Mouse (Mus musculus): ENCODE results near the gene Sgcd. TPM values are rescaled to one million over a fixed set of nuclear protein-coding genes. Genes with fewer than 3 reads are reported as not detected.

Sgcd gene
- polyA plus RNA-seq, 1 experiment = 7.2 TPM

GRCm38 (mm10) chr11:47389327-47389726 is 599.4 kb downstream of the Sgcd start:
- no peaks in the 10 kb centered on the region for H3K27me3 ChIP-seq (ENCODE audit: control insufficient read depth, insufficient read depth, insufficient read length)
- H3K36me3 ChIP-seq (ENCODE audit: control insufficient read depth, insufficient read depth) = no peaks in the 10 kb centered on the region
- H3ac ChIP-seq (ENCODE audit: control insufficient read depth, insufficient read length) = no peak overlapping the region
- no peak overlapping the region for H3K4me3 ChIP-seq
- TF ChIP-seq TCF3 (IDR thresholded peaks at IDR 0.05; ENCODE audit: insufficient read length, low read depth) (no peak), MYOG (IDR thresholded peaks at IDR 0.05; ENCODE audit: control insufficient read depth in 1 of 3, insufficient read depth in 1 of 3, insufficient read length in 2 of 3, low read depth in 2 of 3) (no peak), MAX (IDR thresholded peaks at IDR 0.05; ENCODE audit: low read depth) (no peak), USF1 (IDR thresholded peaks at IDR 0.05; ENCODE audit: low read depth) (no peak), POLR2A (IDR thresholded peaks at IDR 0.05; ENCODE audit: insufficient read length, low read depth) (no peak), TCF12 (IDR thresholded peaks at IDR 0.05; ENCODE audit: insufficient read depth, poor library complexity, severe bottlenecking) (no peak), SRF (IDR thresholded peaks at IDR 0.05; ENCODE audit: control insufficient read depth, insufficient read length, low read depth) (no peak), REST (IDR thresholded peaks at IDR 0.05; ENCODE audit: insufficient read depth, insufficient read length) (no peak), E2F4 (IDR thresholded peaks at IDR 0.05; ENCODE audit: insufficient read depth) (no peak), CEBPB (IDR thresholded peaks at IDR 0.05; ENCODE audit: insufficient read depth, poor library complexity, severe bottlenecking) (no peak)
- no peak overlapping the region for H3K4me2 ChIP-seq (ENCODE audit: low read depth)
- H3K79me2 ChIP-seq (ENCODE audit: control insufficient read depth, insufficient read depth) = no peaks in the 10 kb centered on the region

GRCm38 (mm10) chr11:47387726-47388125 is 601.0 kb downstream of the Sgcd start:
- Histone ChIP-seq H3K27me3 (ENCODE audit: control insufficient read depth, insufficient read depth, insufficient read length) (no peaks in the 10 kb centered on the region), H3K79me2 (ENCODE audit: control insufficient read depth, insufficient read depth) (no peaks in the 10 kb centered on the region), H3ac (ENCODE audit: control insufficient read depth, insufficient read length) (no peak overlapping the region)

GRCm38 (mm10) chr11:47386136-47386535 is 602.6 kb downstream of the Sgcd start:
- no peaks in the 10 kb centered on the region for H3K27me3 ChIP-seq (ENCODE audit: control insufficient read depth, insufficient read depth, insufficient read length)
- no peak overlapping the region for H3K4me2 ChIP-seq (ENCODE audit: low read depth)
- TF ChIP-seq TCF3 (IDR thresholded peaks at IDR 0.05; ENCODE audit: insufficient read length, low read depth) (no peak), REST (IDR thresholded peaks at IDR 0.05; ENCODE audit: insufficient read depth, insufficient read length) (no peak), USF1 (IDR thresholded peaks at IDR 0.05; ENCODE audit: low read depth) (no peak), POLR2AphosphoS2 (IDR thresholded peaks at IDR 0.05; ENCODE audit: insufficient read length, low read depth) (no peak)

More at GRCm38 (mm10) chr11:47387726-47388125, 601.0 kb downstream of the Sgcd start:
- H3K4me3 ChIP-seq = no peak overlapping the region
- no peak overlapping the region for H3K4me2 ChIP-seq (ENCODE audit: low read depth)
- no peak for TF ChIP-seq MYOG (IDR thresholded peaks at IDR 0.05; ENCODE audit: control insufficient read depth in 1 of 3, insufficient read depth in 1 of 3, insufficient read length in 2 of 3, low read depth in 2 of 3)
- TF ChIP-seq USF1 (IDR thresholded peaks at IDR 0.05; ENCODE audit: low read depth) = no peak
- no peak for TF ChIP-seq POLR2A (IDR thresholded peaks at IDR 0.05; ENCODE audit: insufficient read length, low read depth)
- no peak for TF ChIP-seq MYOD1 (IDR thresholded peaks at IDR 0.05; ENCODE audit: control insufficient read depth in 1 of 3, insufficient read length in 2 of 3, low read depth in 2 of 3)
- no peak for TF ChIP-seq E2F4 (IDR thresholded peaks at IDR 0.05; ENCODE audit: insufficient read depth)
- no peaks in the 10 kb centered on the region for H3K36me3 ChIP-seq (ENCODE audit: control insufficient read depth, insufficient read depth)

GRCm38 (mm10) chr11:47379630-47379958 is 609.2 kb downstream of the Sgcd start:
- no peaks in the 10 kb centered on the region for H3K36me3 ChIP-seq (ENCODE audit: control insufficient read depth, insufficient read depth)
- peak overlapping the region; percentile 85 for H3K4me2 ChIP-seq (ENCODE audit: low read depth)
- peak overlapping the region; percentile 39 for H3K4me3 ChIP-seq
- H3ac ChIP-seq (ENCODE audit: control insufficient read depth, insufficient read length) = peak overlapping the region; percentile 9
- peaks cover 7% of the 10 kb centered on the region for H3K79me2 ChIP-seq (ENCODE audit: control insufficient read depth, insufficient read depth)
- TF ChIP-seq SRF (IDR thresholded peaks at IDR 0.05; ENCODE audit: control insufficient read depth, insufficient read length, low read depth) = no peak
- TF ChIP-seq USF1 (IDR thresholded peaks at IDR 0.05; ENCODE audit: low read depth) = no peak
- no peak for TF ChIP-seq MYOD1 (IDR thresholded peaks at IDR 0.05; ENCODE audit: control insufficient read depth in 1 of 3, insufficient read length in 2 of 3, low read depth in 2 of 3)
- no peak for TF ChIP-seq MAX (IDR thresholded peaks at IDR 0.05; ENCODE audit: low read depth)
- no peak for TF ChIP-seq POLR2A (IDR thresholded peaks at IDR 0.05; ENCODE audit: insufficient read length, low read depth)
- H3K27me3 ChIP-seq (ENCODE audit: control insufficient read depth, insufficient read depth, insufficient read length) = no peaks in the 10 kb centered on the region

More at GRCm38 (mm10) chr11:47386136-47386535, 602.6 kb downstream of the Sgcd start:
- H3K36me3 ChIP-seq (ENCODE audit: control insufficient read depth, insufficient read depth) = no peaks in the 10 kb centered on the region
- no peaks in the 10 kb centered on the region for H3K79me2 ChIP-seq (ENCODE audit: control insufficient read depth, insufficient read depth)
- H3K4me3 ChIP-seq = no peak overlapping the region
- no peak overlapping the region for H3ac ChIP-seq (ENCODE audit: control insufficient read depth, insufficient read length)

- TF ChIP-seq TCF12 (IDR thresholded peaks at IDR 0.05; ENCODE audit: insufficient read depth, poor library complexity, severe bottlenecking) = no peak
- peak; percentile 60 for TF ChIP-seq POLR2A (IDR thresholded peaks at IDR 0.05; ENCODE audit: insufficient read length, low read depth)
- peak; percentile 55 for TF ChIP-seq MAX (IDR thresholded peaks at IDR 0.05; ENCODE audit: low read depth)
- peak; percentile 73 for TF ChIP-seq POLR2AphosphoS2 (IDR thresholded peaks at IDR 0.05; ENCODE audit: insufficient read length, low read depth)
- TF ChIP-seq MYOG (IDR thresholded peaks at IDR 0.05; ENCODE audit: control insufficient read depth in 1 of 3, insufficient read depth in 1 of 3, insufficient read length in 2 of 3, low read depth in 2 of 3) = peak in 1 of 3 experiments; percentile 28
- TF ChIP-seq TCF3 (IDR thresholded peaks at IDR 0.05; ENCODE audit: insufficient read length, low read depth) = no peak
- Histone ChIP-seq H3K79me2 (ENCODE audit: control insufficient read depth, insufficient read depth) (peaks cover 7% of the 10 kb centered on the region), H3K4me2 (ENCODE audit: low read depth) (peak overlapping the region; percentile 85), H3ac (ENCODE audit: control insufficient read depth, insufficient read length) (peak overlapping the region; percentile 9), H3K27me3 (ENCODE audit: control insufficient read depth, insufficient read depth, insufficient read length) (no peaks in the 10 kb centered on the region), H3K4me3 (peak overlapping the region; percentile 39), H3K36me3 (ENCODE audit: control insufficient read depth, insufficient read depth) (no peaks in the 10 kb centered on the region)
Measured at GRCm38 (mm10) chr11:47378843-47379629, 609.7 kb downstream of the Sgcd start.
